Mouse (Mus musculus): Measurements from ENCODE around the gene Mapkapk3.

Gene Mapkapk3

GRCm38 (mm10) chr9:107288711-107289110 lies 966 bp downstream of the Mapkapk3 start:
- no peak for DNase-seq (ENCODE audit: low spot score in 2 of 2)

GRCm38 (mm10) chr9:107288105-107288650 lies 1.5 kb downstream of the Mapkapk3 start:
- DNase-seq (ENCODE audit: low spot score in 2 of 2), result no peak

- DNase-seq (ENCODE audit: low spot score in 2 of 2), result no peak
Observed at GRCm38 (mm10) chr9:107287294-107287693, 2.4 kb downstream of the Mapkapk3 start.

- DNase-seq (ENCODE audit: low spot score in 2 of 2), result no peak
Observed at GRCm38 (mm10) chr9:107285009-107285408, 4.7 kb downstream of the Mapkapk3 start.

- no peak for DNase-seq (ENCODE audit: low spot score in 2 of 2)
Observed at GRCm38 (mm10) chr9:107282951-107283350, 6.7 kb downstream of the Mapkapk3 start.

- no peak for DNase-seq (ENCODE audit: low spot score in 2 of 2)
Observed at GRCm38 (mm10) chr9:107281241-107281987, 8.3 kb downstream of the Mapkapk3 start.

- DNase-seq (ENCODE audit: low spot score in 2 of 2), result no peak
Observed at GRCm38 (mm10) chr9:107280322-107281027, 9.2 kb downstream of the Mapkapk3 start.

GRCm38 (mm10) chr9:107279378-107280321 lies 10.0 kb downstream of the Mapkapk3 start:
- no peak for DNase-seq (ENCODE audit: low spot score in 2 of 2)

GRCm38 (mm10) chr9:107278527-107279377 lies 10.9 kb downstream of the Mapkapk3 start:
- DNase-seq (ENCODE audit: low spot score in 2 of 2), result no peak

GRCm38 (mm10) chr9:107278126-107278525 lies 11.6 kb downstream of the Mapkapk3 start:
- no peak for DNase-seq (ENCODE audit: low spot score in 2 of 2)

- no peak for DNase-seq (ENCODE audit: low spot score in 2 of 2)
Observed at GRCm38 (mm10) chr9:107277603-107278002, 12.1 kb downstream of the Mapkapk3 start.

- no peak for DNase-seq (ENCODE audit: low spot score in 2 of 2)
Observed at GRCm38 (mm10) chr9:107275710-107276109, 14.0 kb downstream of the Mapkapk3 start.

- DNase-seq (ENCODE audit: low spot score in 2 of 2), result no peak
Observed at GRCm38 (mm10) chr9:107274751-107275150, 14.9 kb downstream of the Mapkapk3 start.

- DNase-seq (ENCODE audit: low spot score in 2 of 2), result no peak
Observed at GRCm38 (mm10) chr9:107273184-107273583, 16.5 kb downstream of the Mapkapk3 start.

GRCm38 (mm10) chr9:107272284-107272683 lies 17.4 kb downstream of the Mapkapk3 start:
- DNase-seq (ENCODE audit: low spot score in 2 of 2), result no peak

- no peak for DNase-seq (ENCODE audit: low spot score in 2 of 2)
Observed at GRCm38 (mm10) chr9:107271177-107271938, 18.3 kb downstream of the Mapkapk3 start.

- DNase-seq (ENCODE audit: low spot score in 2 of 2), result no peak
Observed at GRCm38 (mm10) chr9:107269772-107270171, 19.9 kb downstream of the Mapkapk3 start.

GRCm38 (mm10) chr9:107267721-107268402 lies 21.8 kb downstream of the Mapkapk3 start:
- no peak for DNase-seq (ENCODE audit: low spot score in 2 of 2)

- DNase-seq (ENCODE audit: low spot score in 2 of 2), result no peak
Observed at GRCm38 (mm10) chr9:107267028-107267427, 22.6 kb downstream of the Mapkapk3 start.

Data from urinary bladder, postnatal 4 days (tissue).